Mouse (Mus musculus) hindbrain, embryonic 16.5 days (tissue): ENCODE data around the gene Neil3. TPM values are rescaled to one million over a fixed set of nuclear protein-coding genes. Genes with fewer than 3 reads are reported as not detected.

ENCODE experiments used
- ATAC-seq: fragments of 200-750 bp; cut with Nextera tagmentation; 2 replicates; pipeline ENCODE4 v1.8.0; 2017; ENCODE audit warnings: moderate TSS enrichment, moderate library complexity
- H3K27ac ChIP-seq: fragments of 300-500 bp; sonication (generic); 2 replicates; pipeline ENCODE4 v1.5.1; 2014; ENCODE audit warnings: low read depth, mild to moderate bottlenecking, control low read depth, low read length, moderate library complexity
- H3K27me3 ChIP-seq: fragments of 300-500 bp; sonication (generic); replicated peaks from 2 replicates; pipeline ENCODE4 v1.6.1; 2014; ENCODE audit warnings: low read length; ENCODE audit not compliant: control insufficient read depth, insufficient read depth
- H3K36me3 ChIP-seq: fragments of 300-500 bp; sonication (generic); 2 replicates; pipeline ENCODE4 v1.6.1; 2014; ENCODE audit warnings: mild to moderate bottlenecking, low read length, moderate library complexity, mixed read lengths; ENCODE audit not compliant: control insufficient read depth, insufficient read depth
- H3K4me1 ChIP-seq: fragments of 300-500 bp; sonication (generic); 2 replicates; pipeline ENCODE4 v1.6.1; 2014; ENCODE audit warnings: low read depth, low read length; ENCODE audit not compliant: control insufficient read depth, insufficient read depth
- H3K4me2 ChIP-seq: fragments of 300-500 bp; sonication (generic); 2 replicates; pipeline ENCODE4 v1.6.1; 2014; ENCODE audit warnings: mild to moderate bottlenecking, low read length, control low read depth, moderate library complexity
- H3K4me3 ChIP-seq: fragments of 300-500 bp; sonication (generic); 2 replicates; pipeline ENCODE4 v1.5.1; 2014; ENCODE audit warnings: mild to moderate bottlenecking, low read length, control low read depth, moderate library complexity
- H3K9ac ChIP-seq: fragments of 300-500 bp; sonication (generic); 2 replicates; pipeline ENCODE4 v1.6.1; 2014; ENCODE audit warnings: low read depth, mild to moderate bottlenecking, control low read depth, low read length, moderate library complexity
- H3K9me3 ChIP-seq: fragments of 300-500 bp; sonication (generic); 2 replicates; pipeline ENCODE4 v1.6.1; 2014; ENCODE audit warnings: mild to moderate bottlenecking, low read length, moderate library complexity; ENCODE audit not compliant: control insufficient read depth
- WGBS: fragments of 180-500 bp; shearing (Covaris S2); extraction: QIAGEN DNeasy Blood & Tissue Kit; methylation state at CpG from one replicate; pipeline ENCODE4 v1.1.7; 2014; 5-methylcytosine and 5-hydroxymethylcytosine counted together
- polyA plus RNA-seq: library from polyadenylated mRNA; unstranded; fragments of >200 nt; fragmentation: Nextera tagmentation; extraction: Ambion mirVana; gene quantifications from 2 replicates; pipeline ENCODE4 v1.2.1, GENCODE M21; 2015

The Neil3 gene
- polyA plus RNA-seq, 1 experiment from 2014 or later: 5.5 TPM

- Histone ChIP-seq H3K9ac (no peak overlapping the region), H3K27me3 (no peaks in the 10 kb centered on the region), H3K4me3 (no peak overlapping the region), H3K9me3 (no peaks in the 10 kb centered on the region), H3K36me3 (no peaks in the 10 kb centered on the region), H3K27ac (no peak overlapping the region), H3K4me1 (no peaks in the 10 kb centered on the region), H3K4me2 (no peak overlapping the region)
- ATAC-seq: no peak
- 91% methylated on average over 7 of the region's 7 CpGs for WGBS
Measured at GRCm38 (mm10) chr8:53613577-53614287, 25.1 kb downstream of the Neil3 start.

- Histone ChIP-seq H3K9me3 (no peaks in the 10 kb centered on the region), H3K9ac (no peak overlapping the region), H3K4me1 (no peaks in the 10 kb centered on the region), H3K27ac (no peak overlapping the region), H3K27me3 (no peaks in the 10 kb centered on the region), H3K4me3 (no peak overlapping the region), H3K36me3 (no peaks in the 10 kb centered on the region), H3K4me2 (no peak overlapping the region)
- no peak for ATAC-seq
- WGBS: 78% methylated on average over 7 of the region's 7 CpGs
Measured at GRCm38 (mm10) chr8:53612297-53612696, 26.6 kb downstream of the Neil3 start.

DNA sequence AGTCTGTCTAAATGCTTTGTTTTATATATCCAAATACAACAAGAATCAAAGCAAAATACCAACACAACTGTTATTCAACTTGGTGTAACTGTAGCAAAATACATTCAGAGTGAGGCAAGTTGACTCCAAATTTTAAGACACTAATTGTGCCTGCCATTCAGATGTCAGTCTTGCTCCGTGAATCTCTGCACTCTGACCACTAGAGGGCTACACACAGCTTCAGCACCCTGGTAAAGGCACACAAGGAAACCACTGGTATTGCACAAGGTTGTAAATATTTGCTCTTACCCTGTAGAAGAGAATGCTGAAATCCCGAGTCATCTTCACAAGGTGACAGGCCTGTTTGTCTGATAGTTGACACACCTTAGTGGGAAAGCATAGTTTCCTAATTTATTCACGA lies 31.8 kb downstream of the Neil3 start:
- H3K9ac ChIP-seq: no peak overlapping the region
- no peaks in the 10 kb centered on the region for H3K4me1 ChIP-seq
- 45% methylated on average over 3 of the region's 3 CpGs for WGBS
- no peak for ATAC-seq
- no peaks in the 10 kb centered on the region for H3K27me3 ChIP-seq
- H3K36me3 ChIP-seq: no peaks in the 10 kb centered on the region
- no peak overlapping the region for H3K27ac ChIP-seq
- no peak overlapping the region for H3K4me3 ChIP-seq
- H3K9me3 ChIP-seq: no peaks in the 10 kb centered on the region
- H3K4me2 ChIP-seq: no peak overlapping the region

GRCm38 (mm10) chr8:53604906-53605305 lies 34.0 kb downstream of the Neil3 start:
- H3K4me2 ChIP-seq: no peak overlapping the region
- 94% methylated on average over 5 of the region's 5 CpGs for WGBS
- H3K9me3 ChIP-seq: no peaks in the 10 kb centered on the region
- no peaks in the 10 kb centered on the region for H3K27me3 ChIP-seq
- H3K36me3 ChIP-seq: no peaks in the 10 kb centered on the region
- H3K9ac ChIP-seq: no peak overlapping the region
- no peak for ATAC-seq
- no peaks in the 10 kb centered on the region for H3K4me1 ChIP-seq
- H3K4me3 ChIP-seq: no peak overlapping the region
- no peak overlapping the region for H3K27ac ChIP-seq

GRCm38 (mm10) chr8:53603672-53604071 lies 35.2 kb downstream of the Neil3 start:
- no peaks in the 10 kb centered on the region for H3K4me1 ChIP-seq
- no peaks in the 10 kb centered on the region for H3K36me3 ChIP-seq

GRCm38 (mm10) chr8:53600826-53601225 lies 38.0 kb downstream of the Neil3 start:
- Histone ChIP-seq H3K27ac (no peak overlapping the region), H3K4me2 (no peak overlapping the region), H3K9me3 (no peaks in the 10 kb centered on the region), H3K36me3 (no peaks in the 10 kb centered on the region), H3K27me3 (no peaks in the 10 kb centered on the region), H3K9ac (no peak overlapping the region), H3K4me3 (no peak overlapping the region), H3K4me1 (no peaks in the 10 kb centered on the region)
- 41% methylated on average over 3 of the region's 3 CpGs for WGBS
- ATAC-seq: no peak

More at GRCm38 (mm10) chr8:53603672-53604071, 35.2 kb downstream of the Neil3 start:
- Histone ChIP-seq H3K4me3 (no peak overlapping the region), H3K4me2 (no peak overlapping the region), H3K9me3 (no peaks in the 10 kb centered on the region), H3K27ac (no peak overlapping the region), H3K27me3 (no peaks in the 10 kb centered on the region), H3K9ac (no peak overlapping the region)
- no peak for ATAC-seq
- 92% methylated on average over 4 of the region's 4 CpGs for WGBS

DNA sequence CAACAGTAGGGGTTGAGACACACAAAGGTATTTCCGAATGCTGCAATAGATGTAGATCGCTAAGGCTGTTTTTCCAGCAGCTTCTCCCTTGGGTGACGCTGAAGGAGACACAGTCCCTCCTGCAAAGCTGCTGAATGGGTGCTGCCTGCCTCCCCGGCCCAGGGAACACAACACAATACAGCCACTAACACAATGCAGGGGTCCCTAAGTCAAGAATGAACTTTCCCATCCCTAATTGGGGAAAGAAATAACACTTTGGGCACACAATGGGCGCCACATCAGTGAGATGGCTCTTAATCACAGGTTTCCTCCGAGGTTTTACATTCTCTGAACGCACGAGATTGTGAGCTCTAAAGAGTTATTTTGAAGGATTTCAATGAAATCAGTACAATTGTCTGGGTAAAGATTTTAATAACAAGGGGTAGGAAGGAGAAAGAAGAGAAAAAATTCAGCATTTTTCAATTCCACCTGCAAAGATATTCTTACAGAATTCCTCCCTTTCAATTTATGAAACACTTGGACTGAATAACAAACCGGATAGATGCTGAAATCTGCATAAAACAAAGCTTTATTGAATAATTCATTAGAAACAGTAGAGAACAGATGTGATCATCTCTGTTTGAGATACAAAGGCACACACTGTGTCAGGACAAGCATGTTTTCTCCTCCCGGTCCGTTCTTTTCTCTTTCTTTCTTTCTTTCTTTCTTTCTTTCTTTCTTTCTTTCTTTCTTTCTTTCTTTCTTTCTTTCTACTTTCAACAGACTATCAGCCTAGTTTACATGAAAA lies 38.6 kb downstream of the Neil3 start:
- Histone ChIP-seq H3K9me3 (no peaks in the 10 kb centered on the region), H3K4me2 (peak overlapping the region; percentile 19), H3K27me3 (no peaks in the 10 kb centered on the region), H3K36me3 (no peaks in the 10 kb centered on the region), H3K9ac (no peak overlapping the region), H3K4me1 (no peaks in the 10 kb centered on the region), H3K27ac (no peak overlapping the region), H3K4me3 (no peak overlapping the region)
- peak; percentile 64; the same call in 1 of the 2 replicates for ATAC-seq
- 53% methylated on average over 11 of the region's 11 CpGs for WGBS

GRCm38 (mm10) chr8:53598101-53598500 lies 40.8 kb downstream of the Neil3 start:
- Histone ChIP-seq H3K27ac (no peak overlapping the region), H3K4me1 (no peaks in the 10 kb centered on the region), H3K27me3 (no peaks in the 10 kb centered on the region), H3K9me3 (no peaks in the 10 kb centered on the region), H3K36me3 (no peaks in the 10 kb centered on the region), H3K4me3 (no peak overlapping the region), H3K9ac (no peak overlapping the region), H3K4me2 (no peak overlapping the region)
- ATAC-seq: no peak
- 95% methylated on average over 1 of the region's 1 CpGs for WGBS

DNA sequence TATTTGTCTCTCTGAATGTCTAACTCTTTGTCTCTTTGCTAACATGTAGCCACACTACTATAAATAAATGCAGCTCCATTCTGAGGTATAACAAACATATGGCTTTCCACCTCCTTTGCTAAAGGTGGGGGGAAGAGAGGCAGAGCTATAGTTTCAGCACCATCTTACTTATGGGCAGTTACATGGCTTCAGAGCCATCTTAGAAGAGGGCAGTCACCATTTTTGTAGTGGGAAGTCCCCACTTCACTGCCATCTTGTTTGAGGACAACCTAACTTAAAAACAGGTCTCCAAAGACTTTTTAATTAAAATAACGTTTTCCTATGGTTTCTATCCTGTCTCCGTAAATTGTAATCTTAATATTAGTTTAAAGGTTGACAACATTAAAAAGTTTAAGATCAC lies 47.1 kb downstream of the Neil3 start:
- H3K9me3 ChIP-seq: no peaks in the 10 kb centered on the region
- no peak overlapping the region for H3K27ac ChIP-seq
- no peak overlapping the region for H3K9ac ChIP-seq
- no peaks in the 10 kb centered on the region for H3K27me3 ChIP-seq
- no peaks in the 10 kb centered on the region for H3K4me1 ChIP-seq
- WGBS: 92% methylated on average over 2 of the region's 2 CpGs
- H3K4me3 ChIP-seq: no peak overlapping the region
- ATAC-seq: no peak
- H3K4me2 ChIP-seq: no peak overlapping the region
- H3K36me3 ChIP-seq: no peaks in the 10 kb centered on the region
